Mouse (Mus musculus): Measurements from ENCODE around the gene Ptpn5. TPM values are rescaled to one million over a fixed set of nuclear protein-coding genes. Genes with fewer than 3 reads are reported as not detected.

Ptpn5 gene
- total and polyA plus RNA-seq, 3 experiments, result 0.03 TPM; not detected in 2

DNA sequence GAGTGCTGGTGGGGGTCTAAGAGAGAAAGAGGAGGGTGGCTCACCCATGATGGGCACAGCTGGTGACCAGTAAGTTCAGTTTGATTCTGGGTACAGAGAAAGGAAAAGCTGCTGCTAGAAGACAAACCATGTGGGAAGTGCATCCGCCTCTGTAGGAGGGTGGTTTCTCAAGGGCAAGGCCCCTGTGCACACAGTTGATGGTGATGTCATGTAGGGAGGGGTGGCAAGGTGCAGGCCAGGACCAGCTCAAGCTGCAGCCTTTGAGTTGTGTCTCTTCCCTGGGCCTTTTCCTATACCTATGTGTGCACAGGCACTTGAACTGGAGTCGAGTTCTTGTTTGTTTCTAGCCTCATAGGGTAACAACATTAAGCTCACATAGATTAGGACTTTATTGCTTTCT is 38.5 kb downstream of the Ptpn5 start:
- Histone ChIP-seq H3K36me3 (ENCODE audit: control insufficient read depth in 1 of 2, insufficient read depth in 2 of 2, low read length in 2 of 2) (no peaks in the 10 kb centered on the region), H3K27me3 (ENCODE audit: control insufficient read depth in 1 of 2, insufficient read depth in 2 of 2, low read length in 2 of 2) (no peaks in the 10 kb centered on the region), H3K9me3 (replicated peaks; ENCODE audit: insufficient read depth, low read length) (no peaks in the 10 kb centered on the region), H3K4me3 (ENCODE audit: control insufficient read depth in 1 of 2, insufficient read depth in 1 of 2, low read depth in 2 of 2, low read length in 2 of 2) (no peak overlapping the region), H3K27ac (ENCODE audit: control insufficient read depth, low read depth, low read length) (no peak overlapping the region), H3K9ac (ENCODE audit: control insufficient read depth, low read depth, low read length, poor library complexity, severe bottlenecking) (no peak overlapping the region), H3K79me2 (ENCODE audit: control insufficient read depth, insufficient read depth, low read length, poor library complexity) (no peaks in the 10 kb centered on the region), H3K4me1 (ENCODE audit: control insufficient read depth in 1 of 2, insufficient read depth in 2 of 2, low read length in 2 of 2) (no peaks in the 10 kb centered on the region)
- TF ChIP-seq NELFE (IDR thresholded peaks at IDR 0.05; ENCODE audit: low read depth, low read length) (no peak), ZMIZ1 (IDR thresholded peaks at IDR 0.05; ENCODE audit: low read depth, low read length) (no peak), E2F4 (IDR thresholded peaks at IDR 0.05; ENCODE audit: borderline replicate concordance, low read depth, low read length) (no peak), HCFC1 (IDR thresholded peaks at IDR 0.05; ENCODE audit: low read depth, low read length) (no peak), MYC (IDR thresholded peaks at IDR 0.05; ENCODE audit: low read depth, low read length) (no peak), ETS1 (IDR thresholded peaks at IDR 0.05; ENCODE audit: low read depth, low read length) (no peak), CTCF (IDR thresholded peaks at IDR 0.05 in 2 of 3, conservative IDR thresholded peaks at IDR 0.05 in 1 of 3; ENCODE audit: control insufficient read depth in 1 of 3, insufficient read depth in 1 of 3, low read depth in 2 of 3, low read length in 3 of 3, poor library complexity in 1 of 3, severe bottlenecking in 1 of 3) (no peak), KAT2A (conservative IDR thresholded peaks at IDR 0.05; ENCODE audit: low read depth, low read length) (no peak), EP300 (IDR thresholded peaks at IDR 0.05; ENCODE audit: low read depth in 1 of 2, low read length in 2 of 2) (no peak), CHD2 (IDR thresholded peaks at IDR 0.05; ENCODE audit: low read length) (no peak), NRF1 (IDR thresholded peaks at IDR 0.05; ENCODE audit: insufficient read depth, low read depth, low read length, poor library complexity, severe bottlenecking) (no peak), RCOR1 (IDR thresholded peaks at IDR 0.05; ENCODE audit: low read depth, low read length) (no peak), USF1 (IDR thresholded peaks at IDR 0.05; ENCODE audit: low read depth, low read length) (no peak)
- no peak for DNase-seq (ENCODE audit: low read depth, low spot score)

DNA sequence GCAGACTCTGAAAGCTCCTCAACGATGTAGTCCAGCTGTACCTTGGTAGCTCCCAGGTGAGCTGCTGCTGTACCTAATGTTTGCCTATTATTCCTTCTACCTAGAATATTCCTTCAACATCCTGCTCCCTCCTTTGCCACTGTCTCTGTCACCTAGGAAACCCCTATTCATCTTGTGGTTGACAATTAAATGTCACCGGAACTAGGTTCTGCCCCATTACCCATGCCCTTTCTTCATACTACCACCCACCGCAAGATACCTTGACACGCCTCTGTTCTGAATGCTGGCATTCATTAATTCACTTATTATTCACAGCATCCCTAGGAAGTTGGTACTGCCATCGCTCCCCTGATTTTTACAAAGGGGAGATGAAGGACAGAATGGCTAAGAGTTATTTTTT is 39.5 kb downstream of the Ptpn5 start:
- Histone ChIP-seq H3K79me2 (ENCODE audit: control insufficient read depth, insufficient read depth, low read length, poor library complexity) (no peaks in the 10 kb centered on the region), H3K27me3 (ENCODE audit: control insufficient read depth in 1 of 2, insufficient read depth in 2 of 2, low read length in 2 of 2) (no peaks in the 10 kb centered on the region), H3K27ac (ENCODE audit: control insufficient read depth, low read depth, low read length) (no peak overlapping the region), H3K4me1 (ENCODE audit: control insufficient read depth in 1 of 2, insufficient read depth in 2 of 2, low read length in 2 of 2) (no peaks in the 10 kb centered on the region), H3K9me3 (replicated peaks; ENCODE audit: insufficient read depth, low read length) (no peaks in the 10 kb centered on the region), H3K4me3 (ENCODE audit: control insufficient read depth in 1 of 2, insufficient read depth in 1 of 2, low read depth in 2 of 2, low read length in 2 of 2) (no peak overlapping the region), H3K9ac (ENCODE audit: control insufficient read depth, low read depth, low read length, poor library complexity, severe bottlenecking) (no peak overlapping the region), H3K36me3 (ENCODE audit: control insufficient read depth in 1 of 2, insufficient read depth in 2 of 2, low read length in 2 of 2) (no peaks in the 10 kb centered on the region)
- no peak for DNase-seq (ENCODE audit: low read depth, low spot score)
- TF ChIP-seq MAFK (IDR thresholded peaks at IDR 0.05; ENCODE audit: borderline replicate concordance, low read depth, low read length) (no peak), TCF12 (IDR thresholded peaks at IDR 0.05; ENCODE audit: low read depth, low read length) (no peak), SIN3A (IDR thresholded peaks at IDR 0.05; ENCODE audit: low read length) (no peak), POLR2AphosphoS2 (IDR thresholded peaks at IDR 0.05; ENCODE audit: low read length) (no peak), MAX (IDR thresholded peaks at IDR 0.05; ENCODE audit: low read length) (no peak), SMC3 (IDR thresholded peaks at IDR 0.05; ENCODE audit: low read depth, low read length) (no peak), EP300 (IDR thresholded peaks at IDR 0.05; ENCODE audit: low read depth in 1 of 2, low read length in 2 of 2) (no peak), RAD21 (IDR thresholded peaks at IDR 0.05; ENCODE audit: low read depth, low read length) (no peak), ZC3H11A (IDR thresholded peaks at IDR 0.05; ENCODE audit: low read depth, low read length) (no peak), KAT2A (conservative IDR thresholded peaks at IDR 0.05; ENCODE audit: low read depth, low read length) (no peak), USF2 (IDR thresholded peaks at IDR 0.05; ENCODE audit: borderline replicate concordance in 1 of 2, insufficient read depth in 1 of 2, low read depth in 1 of 2, low read length in 2 of 2) (no peak)

Data from MEL (cell line).